Mouse (Mus musculus): ENCODE results near the gene Arhgap8. TPM values are rescaled to one million over a fixed set of nuclear protein-coding genes. Genes with fewer than 3 reads are reported as not detected.
"Not testable (repeated sequence)": the region's sequence is repeated elsewhere in the genome, so short reads cannot be mapped to it uniquely, and the experiment has no call there.

The Arhgap8 gene
- polyA plus RNA-seq, 1 experiment from 2014 or later: 3.2 TPM

DNA sequence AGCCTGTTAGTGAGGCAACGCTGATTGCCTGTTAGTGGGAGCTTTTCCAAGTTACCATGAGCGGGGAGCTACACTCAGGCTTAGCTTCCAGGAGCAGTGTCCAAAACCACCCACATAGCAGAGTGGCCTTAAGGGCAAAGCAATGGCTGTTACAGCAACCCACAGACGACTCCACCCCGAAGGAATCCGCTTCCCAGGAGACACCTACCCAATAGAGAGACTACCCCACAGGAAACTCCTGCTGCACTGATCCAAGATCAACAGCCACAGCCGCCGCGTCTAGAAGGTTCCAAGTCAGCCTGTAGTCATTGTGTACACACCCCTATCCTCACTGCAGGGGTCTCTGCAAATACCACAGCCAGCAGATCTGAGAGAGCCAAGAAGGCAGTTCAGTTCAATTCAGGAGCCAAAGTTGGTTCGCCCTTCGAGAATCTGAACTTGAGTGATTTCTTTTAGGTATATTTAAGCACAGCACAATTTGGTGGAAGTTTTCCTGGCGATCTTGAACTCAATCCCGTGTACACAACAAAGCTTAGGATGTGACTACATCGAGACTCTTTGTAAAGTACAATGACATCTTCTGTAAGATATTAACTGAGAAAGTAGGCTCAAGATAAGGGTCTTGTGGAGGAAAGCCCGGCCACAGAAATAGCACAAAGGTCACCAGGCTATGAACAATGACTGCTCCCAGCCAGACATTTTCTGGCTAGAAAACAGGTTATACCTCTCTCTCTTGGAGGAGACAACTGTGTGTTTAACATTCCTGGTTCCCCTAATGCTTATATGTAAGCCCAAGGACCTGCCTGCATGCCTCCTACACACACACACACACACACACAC, 7.1 kb upstream of the Arhgap8 start:
- Histone ChIP-seq H3K27me3 (ENCODE audit: control insufficient read depth, insufficient read depth, low read length) (no peaks in the 10 kb centered on the region), H3K4me3 (ENCODE audit: control insufficient read depth in 1 of 2, insufficient read depth in 1 of 2, low read depth in 1 of 2, low read length in 2 of 2) (no peak overlapping the region), H3K4me1 (ENCODE audit: control insufficient read depth in 2 of 2, insufficient read depth in 2 of 2, low read length in 2 of 2) (peaks cover 15 to 21% of the 10 kb centered on the region in 2 experiments), H3K4me2 (ENCODE audit: low read length) (no peak overlapping the region), H3K9me3 (ENCODE audit: control insufficient read depth, low read length) (0 out of 2 replicates have a peak, but pooled peaks cover 4% of the 10 kb centered on the region), H3K27ac (replicated peaks in 1 of 2; ENCODE audit: control insufficient read depth in 1 of 2, insufficient read depth in 1 of 2, low read depth in 2 of 2, low read length in 2 of 2) (peak overlapping the region; percentile 82 to 83), H3K9ac (ENCODE audit: low read length) (no peak overlapping the region), H3K36me3 (ENCODE audit: control insufficient read depth, insufficient read depth, low read length) (no peaks in the 10 kb centered on the region)
- 41% methylated on average over 14 of the region's 14 CpGs for WGBS
- 0 out of 2 replicates have a peak, but pooled peaks have one; percentile 17 for ATAC-seq (ENCODE audit: insufficient number of reproducible peaks, insufficient read depth, low FRiP score, low read depth)

DNA sequence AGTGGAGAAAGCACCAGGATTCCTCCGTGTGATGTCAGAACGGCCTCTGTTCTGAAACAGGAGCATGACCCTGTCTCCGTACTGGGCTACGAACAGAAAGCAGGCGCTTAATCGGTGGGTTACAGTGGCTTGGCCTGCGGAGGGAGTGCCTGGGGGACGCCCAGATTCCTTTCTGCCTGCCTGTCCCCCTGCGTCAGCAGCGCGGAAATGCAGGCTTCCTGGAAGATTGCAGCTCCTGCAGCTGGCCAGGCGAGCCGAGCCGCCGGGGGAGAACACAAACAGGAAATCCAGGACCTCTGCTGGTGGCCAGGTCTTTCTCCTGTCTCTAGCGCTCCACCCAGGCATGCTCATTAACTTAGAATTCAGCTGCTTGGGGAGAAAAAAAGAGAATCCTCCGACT, 5.1 kb upstream of the Arhgap8 start:
- Histone ChIP-seq H3K9me3 (ENCODE audit: control insufficient read depth, low read length) (no peaks in the 10 kb centered on the region), H3K4me3 (ENCODE audit: control insufficient read depth in 1 of 2, insufficient read depth in 1 of 2, low read depth in 1 of 2, low read length in 2 of 2) (peak overlapping the region; percentile 25 to 31), H3K4me1 (ENCODE audit: control insufficient read depth in 2 of 2, insufficient read depth in 2 of 2, low read length in 2 of 2) (peaks cover 16 to 21% of the 10 kb centered on the region in 2 experiments), H3K27ac (replicated peaks in 1 of 2; ENCODE audit: control insufficient read depth in 1 of 2, insufficient read depth in 1 of 2, low read depth in 2 of 2, low read length in 2 of 2) (peak overlapping the region; percentile 82 to 92), H3K4me2 (ENCODE audit: low read length) (peak overlapping the region; percentile 59), H3K27me3 (ENCODE audit: control insufficient read depth, insufficient read depth, low read length) (no peaks in the 10 kb centered on the region), H3K36me3 (ENCODE audit: control insufficient read depth, insufficient read depth, low read length) (no peaks in the 10 kb centered on the region), H3K9ac (ENCODE audit: low read length) (peak overlapping the region; percentile 54)
- under 1% methylated on average over 17 of the region's 17 CpGs for WGBS
- peak; percentile 77 for ATAC-seq (ENCODE audit: insufficient number of reproducible peaks, insufficient read depth, low FRiP score, low read depth)

DNA sequence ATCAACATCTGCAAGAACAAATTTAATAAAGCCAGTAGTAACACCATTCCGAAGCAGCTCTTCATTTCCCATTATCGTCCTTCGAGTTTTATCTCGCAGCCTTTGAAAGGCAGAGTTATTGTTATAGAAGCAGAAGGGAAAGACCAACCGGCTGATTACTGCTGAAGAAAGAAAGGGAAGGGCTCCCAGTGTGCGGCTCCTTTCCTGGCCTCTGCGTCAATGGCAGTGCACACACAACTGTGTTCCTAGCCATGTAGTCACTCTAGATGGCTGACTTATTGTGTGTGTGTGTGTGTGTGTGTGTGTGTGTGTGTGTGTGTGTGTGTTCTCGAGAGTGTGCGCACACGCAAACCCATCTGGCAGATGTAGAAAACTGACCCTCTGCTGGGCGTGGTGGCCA, 4.7 kb upstream of the Arhgap8 start:
- Histone ChIP-seq H3K9me3 (ENCODE audit: control insufficient read depth, low read length) (no peaks in the 10 kb centered on the region), H3K27ac (replicated peaks in 1 of 2; ENCODE audit: control insufficient read depth in 1 of 2, insufficient read depth in 1 of 2, low read depth in 2 of 2, low read length in 2 of 2) (peak overlapping the region; percentile 82 to 92), H3K27me3 (ENCODE audit: control insufficient read depth, insufficient read depth, low read length) (no peaks in the 10 kb centered on the region), H3K4me1 (ENCODE audit: control insufficient read depth in 2 of 2, insufficient read depth in 2 of 2, low read length in 2 of 2) (peaks cover 20 to 22% of the 10 kb centered on the region in 2 experiments), H3K4me2 (ENCODE audit: low read length) (peak overlapping the region; percentile 59), H3K4me3 (ENCODE audit: control insufficient read depth in 1 of 2, insufficient read depth in 1 of 2, low read depth in 1 of 2, low read length in 2 of 2) (peak overlapping the region; percentile 25 to 31; a peak in 3 of 4 replicates), H3K9ac (ENCODE audit: low read length) (peak overlapping the region; percentile 54), H3K36me3 (ENCODE audit: control insufficient read depth, insufficient read depth, low read length) (no peaks in the 10 kb centered on the region)
- 32% methylated on average over 11 of the region's 11 CpGs for WGBS
- ATAC-seq (ENCODE audit: insufficient number of reproducible peaks, insufficient read depth, low FRiP score, low read depth): no peak

DNA sequence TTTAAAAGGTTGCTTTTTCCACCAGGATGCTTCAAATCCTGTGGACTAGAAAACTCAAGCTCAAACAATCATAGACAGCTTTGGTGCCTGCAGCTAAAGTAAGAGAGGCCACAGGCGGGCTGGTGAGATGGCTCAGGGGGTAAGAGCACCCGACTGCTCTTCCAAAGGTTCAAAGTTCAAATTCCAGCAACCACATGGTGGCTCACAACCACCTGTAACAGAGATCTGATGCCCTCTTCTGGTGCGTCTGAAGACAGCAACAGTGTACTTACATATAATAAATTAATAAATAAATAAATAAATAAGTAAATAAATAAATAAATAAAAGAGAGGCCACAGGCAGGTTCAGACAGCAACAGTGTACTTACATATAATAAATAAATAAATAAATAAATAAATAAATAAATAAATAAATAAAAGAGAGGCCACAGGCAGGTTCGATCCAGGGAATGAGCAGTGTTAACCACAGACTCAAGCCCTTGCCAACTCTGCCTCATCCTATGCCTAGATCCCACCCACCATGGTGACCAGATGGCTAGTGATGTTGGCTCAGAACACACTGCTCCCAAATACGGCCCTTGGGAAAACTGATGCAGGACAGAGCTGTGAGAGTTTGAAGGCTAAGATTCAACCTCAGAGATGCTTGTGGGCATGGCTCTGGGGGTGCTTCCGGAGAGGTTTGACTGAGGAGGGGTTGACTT, 2.1 kb upstream of the Arhgap8 start:
- not testable (repeated sequence) for H3K9ac ChIP-seq (ENCODE audit: low read length); ATAC-seq (ENCODE audit: insufficient number of reproducible peaks, insufficient read depth, low FRiP score, low read depth); H3K36me3 ChIP-seq (ENCODE audit: control insufficient read depth, insufficient read depth, low read length); H3K27me3 ChIP-seq (ENCODE audit: control insufficient read depth, insufficient read depth, low read length); H3K9me3 ChIP-seq (ENCODE audit: control insufficient read depth, low read length); H3K27ac ChIP-seq (replicated peaks in 1 of 2; ENCODE audit: control insufficient read depth in 1 of 2, insufficient read depth in 1 of 2, low read depth in 2 of 2, low read length in 2 of 2); H3K4me3 ChIP-seq (ENCODE audit: control insufficient read depth in 1 of 2, insufficient read depth in 1 of 2, low read depth in 1 of 2, low read length in 2 of 2); H3K4me2 ChIP-seq (ENCODE audit: low read length)
- peaks cover 25 to 29% of the 10 kb centered on the region in 2 experiments for H3K4me1 ChIP-seq (ENCODE audit: control insufficient read depth in 2 of 2, insufficient read depth in 2 of 2, low read length in 2 of 2)
- 74% methylated on average over 6 of the region's 6 CpGs for WGBS

DNA sequence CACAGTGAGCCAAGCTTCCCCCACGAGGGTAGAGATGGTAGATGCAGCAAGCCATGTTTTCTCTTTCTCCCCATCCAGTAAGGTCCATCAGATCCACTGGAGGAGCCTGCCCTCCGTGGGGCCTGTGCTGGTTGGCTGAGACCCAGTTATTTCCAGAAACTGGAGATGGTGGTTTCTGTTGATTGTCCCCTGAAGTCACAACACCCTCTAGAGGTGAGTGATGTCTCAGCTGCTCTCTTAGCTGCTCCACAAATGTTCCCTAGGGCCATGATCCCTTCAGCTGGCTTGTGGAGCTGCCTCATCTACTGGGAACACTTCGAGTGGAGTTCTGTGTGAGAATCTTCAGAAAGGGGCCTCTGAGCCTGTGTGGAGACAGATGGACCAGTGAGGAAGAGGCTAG, 1.1 kb upstream of the Arhgap8 start:
- no peaks in the 10 kb centered on the region for H3K9me3 ChIP-seq (ENCODE audit: control insufficient read depth, low read length)
- 64% methylated on average over 3 of the region's 3 CpGs for WGBS
- H3K4me2 ChIP-seq (ENCODE audit: low read length): no peak overlapping the region
- H3K4me3 ChIP-seq (ENCODE audit: control insufficient read depth in 1 of 2, insufficient read depth in 1 of 2, low read depth in 1 of 2, low read length in 2 of 2): no peak overlapping the region
- ATAC-seq (ENCODE audit: insufficient number of reproducible peaks, insufficient read depth, low FRiP score, low read depth): no peak
- H3K9ac ChIP-seq (ENCODE audit: low read length): no peak overlapping the region
- no peak overlapping the region for H3K27ac ChIP-seq (replicated peaks in 1 of 2; ENCODE audit: control insufficient read depth in 1 of 2, insufficient read depth in 1 of 2, low read depth in 2 of 2, low read length in 2 of 2)
- H3K36me3 ChIP-seq (ENCODE audit: control insufficient read depth, insufficient read depth, low read length): no peaks in the 10 kb centered on the region
- H3K27me3 ChIP-seq (ENCODE audit: control insufficient read depth, insufficient read depth, low read length): no peaks in the 10 kb centered on the region
- peaks cover 17 to 22% of the 10 kb centered on the region in 2 experiments for H3K4me1 ChIP-seq (ENCODE audit: control insufficient read depth in 2 of 2, insufficient read depth in 2 of 2, low read length in 2 of 2)

DNA sequence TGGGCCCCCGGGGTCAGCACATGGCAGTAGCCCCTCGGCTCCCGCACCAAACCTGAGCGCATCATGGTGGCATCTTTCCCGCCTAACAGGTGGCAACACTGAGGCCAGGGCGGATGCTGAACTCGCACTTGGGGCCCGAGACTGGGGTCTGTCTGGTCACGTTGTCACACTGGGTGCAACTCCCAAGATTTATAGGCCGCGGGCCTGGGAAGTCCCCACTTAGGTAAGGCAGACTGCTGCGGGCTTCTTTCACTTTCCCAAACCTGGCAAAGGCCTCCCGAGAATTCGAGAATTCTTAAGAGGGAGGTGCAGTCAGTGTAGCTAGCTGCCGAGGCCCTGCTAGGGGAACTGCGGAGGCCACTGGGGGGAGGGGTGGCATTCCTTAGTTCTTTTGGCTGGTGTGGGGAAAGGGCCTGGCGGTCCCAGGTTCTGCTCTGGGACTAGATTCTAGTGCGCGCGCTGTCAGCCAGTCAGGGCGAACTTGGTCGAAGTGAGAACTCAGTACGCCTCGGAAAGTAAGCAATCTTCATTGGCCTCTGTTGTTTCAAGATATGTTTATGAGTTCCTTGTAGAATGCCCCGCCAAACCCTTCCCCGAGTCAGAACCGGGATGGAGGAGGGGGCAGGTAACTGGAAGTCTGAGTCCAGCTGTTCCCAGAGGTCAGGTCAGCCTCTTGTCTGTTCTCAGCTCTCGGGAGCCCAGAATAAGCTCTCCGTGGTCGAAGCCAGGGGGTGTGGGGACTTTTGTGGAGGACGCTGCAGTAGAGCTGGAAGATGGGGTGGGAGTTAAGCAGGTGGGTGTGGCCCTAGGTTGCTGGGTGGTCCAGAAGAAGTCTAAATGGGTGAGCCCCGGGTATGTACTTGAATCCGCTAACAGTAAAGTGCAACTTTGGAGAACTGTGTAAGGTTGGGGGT, 696 bp downstream of the Arhgap8 start:
- Histone ChIP-seq H3K4me1 (ENCODE audit: control insufficient read depth in 2 of 2, insufficient read depth in 2 of 2, low read length in 2 of 2) (peaks cover 8 to 15% of the 10 kb centered on the region in 2 experiments; a peak in 3 of 4 replicates), H3K36me3 (ENCODE audit: control insufficient read depth, insufficient read depth, low read length) (no peaks in the 10 kb centered on the region), H3K27me3 (ENCODE audit: control insufficient read depth, insufficient read depth, low read length) (no peaks in the 10 kb centered on the region), H3K9ac (ENCODE audit: low read length) (peak overlapping the region; percentile 71), H3K4me2 (ENCODE audit: low read length) (peak overlapping the region; percentile 95), H3K27ac (replicated peaks in 1 of 2; ENCODE audit: control insufficient read depth in 1 of 2, insufficient read depth in 1 of 2, low read depth in 2 of 2, low read length in 2 of 2) (no peak overlapping the region), H3K4me3 (ENCODE audit: control insufficient read depth in 1 of 2, insufficient read depth in 1 of 2, low read depth in 1 of 2, low read length in 2 of 2) (peak overlapping the region; percentile 48 to 54), H3K9me3 (ENCODE audit: control insufficient read depth, low read length) (no peaks in the 10 kb centered on the region)
- 6% methylated on average over 33 of the region's 33 CpGs for WGBS
- ATAC-seq (ENCODE audit: insufficient number of reproducible peaks, insufficient read depth, low FRiP score, low read depth): no peak

DNA sequence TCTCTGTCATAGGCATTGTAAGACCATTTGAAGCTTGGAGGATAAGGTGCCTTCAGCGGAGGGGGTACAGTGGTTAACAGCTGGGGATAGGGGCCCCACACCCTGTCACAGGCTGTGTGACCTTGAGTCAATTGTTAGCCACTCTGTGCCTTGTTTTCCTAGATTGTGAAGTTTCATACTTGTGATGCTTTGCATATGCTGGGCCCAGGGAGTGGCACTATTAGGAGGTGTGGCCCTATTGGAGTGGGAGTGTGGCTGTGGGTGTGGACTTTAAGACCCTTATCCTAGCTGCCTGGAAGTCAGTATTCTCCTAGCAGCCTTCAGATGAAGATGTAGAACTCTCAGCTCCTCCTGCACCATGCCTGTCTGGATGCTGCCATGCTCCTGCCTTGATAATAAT, 3.8 kb downstream of the Arhgap8 start:
- not testable (repeated sequence) for H3K9ac ChIP-seq (ENCODE audit: low read length); H3K9me3 ChIP-seq (ENCODE audit: control insufficient read depth, low read length); ATAC-seq (ENCODE audit: insufficient number of reproducible peaks, insufficient read depth, low FRiP score, low read depth); H3K4me2 ChIP-seq (ENCODE audit: low read length); H3K27ac ChIP-seq (replicated peaks in 1 of 2; ENCODE audit: control insufficient read depth in 1 of 2, insufficient read depth in 1 of 2, low read depth in 2 of 2, low read length in 2 of 2); H3K4me3 ChIP-seq (ENCODE audit: control insufficient read depth in 1 of 2, insufficient read depth in 1 of 2, low read depth in 1 of 2, low read length in 2 of 2); H3K27me3 ChIP-seq (ENCODE audit: control insufficient read depth, insufficient read depth, low read length); H3K36me3 ChIP-seq (ENCODE audit: control insufficient read depth, insufficient read depth, low read length)
- WGBS: 91% methylated on average over 1 of the region's 1 CpGs
- H3K4me1 ChIP-seq (ENCODE audit: control insufficient read depth in 2 of 2, insufficient read depth in 2 of 2, low read length in 2 of 2): peaks cover 13 to 26% of the 10 kb centered on the region in 2 experiments
